Mouse (Mus musculus) G1E (cell line): ENCODE results near the gene Epha2. TPM values are rescaled to one million over a fixed set of nuclear protein-coding genes. Genes with fewer than 3 reads are reported as not detected.

Experiments
- ATAC-seq: 2 replicates; pipeline ENCODE4 v1.8.0; 2016; ENCODE audit warnings: mild to moderate bottlenecking; ENCODE audit not compliant: insufficient number of reproducible peaks, poor library complexity, low FRiP score, severe bottlenecking; ENCODE audit errors: extremely low read depth
- DNase-seq: peaks from one replicate; pipeline ENCODE4 v3.0.0; 2012; ENCODE audit warnings: low spot score
- H3K27me3 ChIP-seq: 2 replicates; pipeline ENCODE4 v1.6.1; 2012; ENCODE audit warnings: mild to moderate bottlenecking, low read length, inconsistent platforms; ENCODE audit not compliant: insufficient read depth
- H3K36me3 ChIP-seq: replicated peaks from 2 replicates; pipeline ENCODE3; 2012; ENCODE audit warnings: mild to moderate bottlenecking, inconsistent platforms
- H3K4me1 ChIP-seq: 2 replicates; pipeline ENCODE4 v1.6.1; 2012; ENCODE audit warnings: low read depth, low read length, inconsistent platforms, mixed read lengths; ENCODE audit not compliant: insufficient read depth
- H3K4me3 ChIP-seq: 2 replicates; pipeline ENCODE4 v1.5.1; 2012; ENCODE audit warnings: low read depth, mild to moderate bottlenecking, inconsistent platforms, low read length, moderate library complexity, mixed read lengths
- H3K9me3 ChIP-seq: replicated peaks from 2 replicates; pipeline ENCODE4 v1.6.1; 2012; ENCODE audit warnings: inconsistent platforms
- CTCF ChIP-seq: IDR thresholded peaks from 2 replicates; pipeline ENCODE4 v1.5.1; 2012; ENCODE audit warnings: low read depth, low read length, inconsistent platforms, mixed read lengths
- GATA1 ChIP-seq: IDR thresholded peaks from 2 replicates; pipeline ENCODE4 v1.6.1; 2012; ENCODE audit warnings: borderline replicate concordance, low read length, inconsistent platforms, mixed read lengths
- GATA2 ChIP-seq: IDR thresholded peaks from 2 replicates; pipeline ENCODE4 v1.6.1; 2012; ENCODE audit warnings: low read depth, low read length, inconsistent platforms, borderline replicate concordance
- POLR2AphosphoS5 ChIP-seq: IDR thresholded peaks from 2 replicates; pipeline ENCODE4 v1.6.1; 2012; ENCODE audit warnings: low read depth, low read length, inconsistent platforms; ENCODE audit not compliant: insufficient replicate concordance
- TAL1 ChIP-seq: conservative IDR thresholded peaks from 2 replicates; pipeline ENCODE4 v1.6.1; 2012; ENCODE audit warnings: low read depth, low read length, inconsistent platforms, mixed read lengths
- polyA plus RNA-seq: library from polyadenylated mRNA; stranded (reverse); fragments of >175 nt; gene quantifications from 2 replicates; pipeline ENCODE4 v1.2.3, GENCODE M21; 2012
- total RNA-seq, 2 experiments: library from RNA; stranded (forward) in 1 of 2; stranded (reverse) in 1 of 2; fragments of 200-1000 nt in 1 of 2; fragments of >200 nt in 1 of 2; fragmentation: Nextera tagmentation in 1 of 2; gene quantifications; 2 replicates each; pipeline ENCODE4 v1.2.3; 2014 to 2017

Gene Epha2
- total and polyA plus RNA-seq, 3 experiments = not detected

DNA sequence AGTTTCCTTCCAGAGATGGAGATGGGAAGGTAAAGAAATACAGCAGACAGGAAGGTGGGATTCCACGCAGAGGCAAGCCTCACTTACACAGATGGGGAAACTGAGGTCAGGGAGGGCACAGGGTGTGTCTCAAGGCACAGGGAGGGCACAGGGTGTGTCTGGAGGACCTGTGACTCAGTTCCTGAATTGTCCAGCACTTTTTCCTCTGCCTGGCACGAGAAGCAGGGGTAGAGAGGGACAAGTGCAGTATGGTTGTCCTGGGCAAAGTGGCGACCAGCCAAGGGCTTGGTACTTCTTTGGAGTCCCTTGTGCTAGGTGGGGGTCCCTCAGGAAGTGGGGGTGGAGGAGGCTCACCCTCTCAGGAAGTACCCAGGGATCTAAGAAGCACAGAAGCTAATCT lies 19.0 kb upstream of the Epha2 start:
- no peak for DNase-seq
- ATAC-seq = no peak
- TF ChIP-seq CTCF (no peak), TAL1 (no peak), POLR2AphosphoS5 (no peak), GATA2 (no peak)
- Histone ChIP-seq H3K4me1 (no peaks in the 10 kb centered on the region), H3K9me3 (no peaks in the 10 kb centered on the region), H3K36me3 (no peaks in the 10 kb centered on the region), H3K27me3 (peaks cover 12% of the 10 kb centered on the region; the same call in 1 of the 2 replicates), H3K4me3 (no peak overlapping the region)

- Histone ChIP-seq H3K9me3 (no peaks in the 10 kb centered on the region), H3K27me3 (peaks cover 14% of the 10 kb centered on the region; the same call in 1 of the 2 replicates), H3K4me1 (no peaks in the 10 kb centered on the region), H3K4me3 (no peak overlapping the region), H3K36me3 (no peaks in the 10 kb centered on the region)
- no peak for TF ChIP-seq GATA1
- TF ChIP-seq CTCF = no peak
- TF ChIP-seq POLR2AphosphoS5 = no peak
- TF ChIP-seq TAL1 = no peak
- no peak for TF ChIP-seq GATA2
- DNase-seq (no peak), ATAC-seq (no peak)
Measured at GRCm38 (mm10) chr4:141282623-141283022, 18.4 kb upstream of the Epha2 start.

GRCm38 (mm10) chr4:141283176-141283878 lies 17.7 kb upstream of the Epha2 start:
- TF ChIP-seq POLR2AphosphoS5 = no peak
- TF ChIP-seq GATA2 = no peak
- no peak for TF ChIP-seq CTCF
- no peak for TF ChIP-seq TAL1
- TF ChIP-seq GATA1 = no peak

DNA sequence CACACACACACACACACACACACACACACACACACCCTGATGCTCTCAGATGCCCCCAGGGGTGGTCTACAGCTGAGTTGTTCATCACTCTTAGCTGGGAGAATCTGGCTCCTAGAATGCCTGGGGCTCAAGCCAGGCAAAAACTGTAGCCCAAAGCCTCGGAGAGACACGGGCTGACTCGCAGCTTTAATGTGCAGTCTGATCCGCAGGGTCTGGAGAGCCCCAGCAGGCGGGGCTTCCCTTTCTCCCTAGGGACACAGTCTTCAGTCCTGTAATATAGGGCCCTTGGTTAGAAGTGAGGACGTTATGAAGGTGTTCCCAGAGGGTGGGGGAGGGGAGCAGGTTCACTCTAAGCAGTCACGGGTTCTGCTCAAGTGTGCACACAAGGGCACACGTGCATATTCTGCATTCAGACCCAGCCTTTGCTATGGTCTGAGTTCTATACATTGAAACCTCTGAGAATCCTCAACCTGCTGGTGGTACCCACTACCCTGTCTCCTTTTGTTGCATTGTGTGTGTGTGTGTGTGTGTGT lies 17.1 kb upstream of the Epha2 start:
- Histone ChIP-seq H3K4me1 (no peaks in the 10 kb centered on the region), H3K4me3 (no peak overlapping the region), H3K9me3 (no peaks in the 10 kb centered on the region), H3K27me3 (peaks cover 14% of the 10 kb centered on the region; the same call in 1 of the 2 replicates), H3K36me3 (no peaks in the 10 kb centered on the region)
- ATAC-seq (no peak), DNase-seq (no peak)
- TF ChIP-seq POLR2AphosphoS5 (no peak), CTCF (no peak), GATA2 (no peak), TAL1 (no peak), GATA1 (no peak)

More at GRCm38 (mm10) chr4:141283176-141283878, 17.7 kb upstream of the Epha2 start:
- Histone ChIP-seq H3K36me3 (no peaks in the 10 kb centered on the region), H3K9me3 (no peaks in the 10 kb centered on the region), H3K4me1 (no peaks in the 10 kb centered on the region), H3K4me3 (no peak overlapping the region), H3K27me3 (peaks cover 15% of the 10 kb centered on the region; the same call in 1 of the 2 replicates)
- ATAC-seq (no peak), DNase-seq (no peak)

- no peak for ATAC-seq
- Histone ChIP-seq H3K9me3 (no peaks in the 10 kb centered on the region), H3K27me3 (peaks cover 12% of the 10 kb centered on the region; the same call in 1 of the 2 replicates), H3K36me3 (no peaks in the 10 kb centered on the region), H3K4me1 (no peaks in the 10 kb centered on the region), H3K4me3 (no peak overlapping the region)
- TF ChIP-seq GATA2 (no peak), TAL1 (no peak)
- no peak for DNase-seq
Measured at GRCm38 (mm10) chr4:141284486-141284885, 16.6 kb upstream of the Epha2 start.

DNA sequence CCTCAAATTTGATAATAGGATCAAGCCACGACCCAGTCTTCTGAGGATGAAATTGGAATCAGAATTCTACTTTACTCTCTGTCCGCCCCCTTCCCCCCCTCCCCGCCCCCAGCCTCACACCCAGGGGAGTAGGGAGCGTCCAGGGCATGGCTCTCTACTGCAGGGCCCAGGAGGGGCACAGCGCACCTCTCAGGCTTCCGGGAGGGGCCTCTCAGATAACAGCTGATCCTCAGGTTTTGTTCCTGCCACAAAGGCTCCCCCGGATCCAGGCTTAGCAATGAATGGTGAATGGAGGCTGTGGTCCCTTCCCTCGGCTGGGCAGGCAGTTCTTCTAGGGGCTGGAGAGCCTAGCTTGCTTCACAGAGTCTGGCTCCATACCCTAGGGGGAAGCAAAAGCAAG lies 15.9 kb upstream of the Epha2 start:
- Histone ChIP-seq H3K36me3 (no peaks in the 10 kb centered on the region), H3K9me3 (no peaks in the 10 kb centered on the region), H3K27me3 (peaks cover 12% of the 10 kb centered on the region; the same call in 1 of the 2 replicates), H3K4me3 (no peak overlapping the region), H3K4me1 (no peaks in the 10 kb centered on the region)
- ATAC-seq (no peak), DNase-seq (no peak)
- TF ChIP-seq GATA1 = no peak
- no peak for TF ChIP-seq CTCF
- no peak for TF ChIP-seq TAL1
- TF ChIP-seq POLR2AphosphoS5 = no peak
- TF ChIP-seq GATA2 = no peak
